Mouse (Mus musculus) embryonic facial prominence, embryonic 10.5 days (tissue): Measurements from ENCODE around the gene 4930579F01Rik. TPM values are rescaled to one million over a fixed set of nuclear protein-coding genes. Genes with fewer than 3 reads are reported as not detected.
"Not testable (repeated sequence)": the region's sequence is repeated elsewhere in the genome, so short reads cannot be mapped to it uniquely, and the experiment has no call there.

Experiments used
- DNase-seq: peaks from one replicate; pipeline ENCODE4 v3.0.0-alpha.2; 2017; ENCODE audit warnings: low spot score
- H3K27ac ChIP-seq: fragments of 300-500 bp; sonication (generic); replicated peaks from 2 replicates; pipeline ENCODE4 v1.5.1; 2016; ENCODE audit warnings: mild to moderate bottlenecking
- H3K27me3 ChIP-seq: fragments of 300-500 bp; sonication (generic); replicated peaks from 2 replicates; pipeline ENCODE4 v1.6.1; 2016; ENCODE audit warnings: low read depth, mild to moderate bottlenecking; ENCODE audit not compliant: poor library complexity, severe bottlenecking
- H3K36me3 ChIP-seq: fragments of 300-500 bp; sonication (generic); replicated peaks from 2 replicates; pipeline ENCODE4 v1.6.1; 2016; ENCODE audit warnings: mild to moderate bottlenecking, moderate library complexity
- H3K4me1 ChIP-seq: fragments of 300-500 bp; sonication (generic); 2 replicates; pipeline ENCODE4 v1.6.1; 2016
- H3K4me3 ChIP-seq: fragments of 300-500 bp; sonication (generic); 2 replicates; pipeline ENCODE4 v1.5.1; 2016; ENCODE audit warnings: mild to moderate bottlenecking, moderate library complexity
- H3K9me3 ChIP-seq: fragments of 300-500 bp; sonication (generic); 2 replicates; pipeline ENCODE4 v1.6.1; 2016; ENCODE audit warnings: mild to moderate bottlenecking
- WGBS: fragments of 180-500 bp; shearing (Covaris S2); methylation state at CpG from one replicate; pipeline ENCODE4 v1.1.7; 2016; 5-methylcytosine and 5-hydroxymethylcytosine counted together
- polyA plus RNA-seq: library from polyadenylated mRNA; unstranded; fragments of >200 nt; fragmentation: Nextera tagmentation; extraction: Ambion mirVana; gene quantifications from 2 replicates; pipeline ENCODE4 v1.2.1, GENCODE M21; 2016

Gene 4930579F01Rik
- polyA plus RNA-seq, 1 experiment from 2014 or later = not detected

- no peak overlapping the region for H3K27ac ChIP-seq
- peaks cover 3% of the 10 kb centered on the region; the same call in 1 of the 2 replicates for H3K36me3 ChIP-seq
- 90% methylated on average over 6 of the region's 6 CpGs for WGBS
- no peaks in the 10 kb centered on the region for H3K27me3 ChIP-seq
- no peaks in the 10 kb centered on the region for H3K9me3 ChIP-seq
- H3K4me3 ChIP-seq = no peak overlapping the region
- no peak for DNase-seq
- H3K4me1 ChIP-seq = no peaks in the 10 kb centered on the region; the same call in 1 of the 2 replicates
Observed at GRCm38 (mm10) chr3:138139663-138140062, 54.0 kb downstream of the 4930579F01Rik start.

- not testable (repeated sequence) for H3K4me1 ChIP-seq, DNase-seq, H3K27me3 ChIP-seq, H3K4me3 ChIP-seq, H3K27ac ChIP-seq, H3K9me3 ChIP-seq, H3K36me3 ChIP-seq
- WGBS = 94% methylated on average over 13 of the region's 13 CpGs
Observed at GRCm38 (mm10) chr3:138138146-138138545, 55.5 kb downstream of the 4930579F01Rik start.

GRCm38 (mm10) chr3:138134528-138134927 lies 59.1 kb downstream of the 4930579F01Rik start:
- WGBS = 87% methylated on average over 1 of the region's 1 CpGs
- DNase-seq = no peak
- no peak overlapping the region for H3K27ac ChIP-seq
- no peak overlapping the region for H3K4me3 ChIP-seq
- no peaks in the 10 kb centered on the region for H3K9me3 ChIP-seq
- peaks cover 2% of the 10 kb centered on the region; the same call in 1 of the 2 replicates for H3K36me3 ChIP-seq
- peaks cover 6% of the 10 kb centered on the region; the same call in 1 of the 2 replicates for H3K4me1 ChIP-seq
- no peaks in the 10 kb centered on the region for H3K27me3 ChIP-seq

- no peak for DNase-seq
- Histone ChIP-seq H3K4me3 (no peak overlapping the region), H3K27ac (no peak overlapping the region), H3K4me1 (peaks cover 6% of the 10 kb centered on the region; the same call in 1 of the 2 replicates), H3K27me3 (no peaks in the 10 kb centered on the region), H3K36me3 (no peaks in the 10 kb centered on the region; the same call in 1 of the 2 replicates), H3K9me3 (no peaks in the 10 kb centered on the region)
- WGBS = 84% methylated on average over 11 of the region's 11 CpGs
Observed at GRCm38 (mm10) chr3:138133916-138134315, 59.7 kb downstream of the 4930579F01Rik start.

- 94% methylated on average over 8 of the region's 8 CpGs for WGBS
- Histone ChIP-seq H3K4me1 (peaks cover 6% of the 10 kb centered on the region; the same call in 1 of the 2 replicates), H3K9me3 (no peaks in the 10 kb centered on the region), H3K36me3 (no peaks in the 10 kb centered on the region; the same call in 1 of the 2 replicates), H3K4me3 (no peak overlapping the region), H3K27ac (no peak overlapping the region), H3K27me3 (no peaks in the 10 kb centered on the region)
- DNase-seq = no peak
Observed at GRCm38 (mm10) chr3:138133463-138133862, 60.2 kb downstream of the 4930579F01Rik start.

- Histone ChIP-seq H3K27ac (no peak overlapping the region), H3K27me3 (no peaks in the 10 kb centered on the region), H3K4me1 (peaks cover 6% of the 10 kb centered on the region; the same call in 1 of the 2 replicates), H3K9me3 (no peaks in the 10 kb centered on the region), H3K36me3 (no peaks in the 10 kb centered on the region), H3K4me3 (no peak overlapping the region)
- WGBS = 52% methylated on average over 9 of the region's 9 CpGs
- DNase-seq = no peak
Observed at GRCm38 (mm10) chr3:138131168-138131567, 62.5 kb downstream of the 4930579F01Rik start.

- no peak overlapping the region for H3K27ac ChIP-seq
- H3K9me3 ChIP-seq = no peaks in the 10 kb centered on the region
- 68% methylated on average over 1 of the region's 1 CpGs for WGBS
- H3K36me3 ChIP-seq = no peaks in the 10 kb centered on the region
- no peak for DNase-seq
- no peak overlapping the region for H3K4me3 ChIP-seq
- peaks cover 6% of the 10 kb centered on the region; the same call in 1 of the 2 replicates for H3K4me1 ChIP-seq
- H3K27me3 ChIP-seq = no peaks in the 10 kb centered on the region
Observed at GRCm38 (mm10) chr3:138130692-138131091, 62.9 kb downstream of the 4930579F01Rik start.

- Histone ChIP-seq H3K4me1 (peaks cover 6% of the 10 kb centered on the region; the same call in 1 of the 2 replicates), H3K27me3 (no peaks in the 10 kb centered on the region), H3K27ac (no peak overlapping the region), H3K4me3 (no peak overlapping the region), H3K9me3 (no peaks in the 10 kb centered on the region), H3K36me3 (no peaks in the 10 kb centered on the region)
- 96% methylated on average over 6 of the region's 6 CpGs for WGBS
- no peak for DNase-seq
Observed at GRCm38 (mm10) chr3:138129110-138129509, 64.5 kb downstream of the 4930579F01Rik start.

GRCm38 (mm10) chr3:138123842-138124241 lies 69.8 kb downstream of the 4930579F01Rik start:
- no peaks in the 10 kb centered on the region for H3K27me3 ChIP-seq
- H3K36me3 ChIP-seq = no peaks in the 10 kb centered on the region
- H3K9me3 ChIP-seq = no peaks in the 10 kb centered on the region
- DNase-seq = no peak
- WGBS = 86% methylated on average over 10 of the region's 10 CpGs
- no peak overlapping the region for H3K4me3 ChIP-seq
- no peaks in the 10 kb centered on the region for H3K4me1 ChIP-seq
- H3K27ac ChIP-seq = no peak overlapping the region

- no peaks in the 10 kb centered on the region for H3K9me3 ChIP-seq
- no peak overlapping the region for H3K27ac ChIP-seq
- no peak for DNase-seq
- WGBS = 90% methylated on average over 2 of the region's 2 CpGs
- H3K27me3 ChIP-seq = no peaks in the 10 kb centered on the region
- no peak overlapping the region for H3K4me3 ChIP-seq
- no peaks in the 10 kb centered on the region for H3K4me1 ChIP-seq
- no peaks in the 10 kb centered on the region for H3K36me3 ChIP-seq
Observed at GRCm38 (mm10) chr3:138121461-138121860, 72.2 kb downstream of the 4930579F01Rik start.

GRCm38 (mm10) chr3:138119444-138120105 lies 74.0 kb downstream of the 4930579F01Rik start:
- no peak overlapping the region for H3K27ac ChIP-seq
- no peaks in the 10 kb centered on the region for H3K36me3 ChIP-seq
- H3K9me3 ChIP-seq = no peaks in the 10 kb centered on the region
- no peaks in the 10 kb centered on the region for H3K4me1 ChIP-seq
- no peak overlapping the region for H3K4me3 ChIP-seq
- H3K27me3 ChIP-seq = no peaks in the 10 kb centered on the region
- 92% methylated on average over 16 of the region's 16 CpGs for WGBS
- no peak for DNase-seq

GRCm38 (mm10) chr3:138118831-138119230 lies 74.8 kb downstream of the 4930579F01Rik start:
- Histone ChIP-seq H3K4me3 (no peak overlapping the region), H3K9me3 (no peaks in the 10 kb centered on the region), H3K27ac (no peak overlapping the region), H3K4me1 (no peaks in the 10 kb centered on the region; the same call in 1 of the 2 replicates), H3K36me3 (no peaks in the 10 kb centered on the region), H3K27me3 (no peaks in the 10 kb centered on the region)
- 81% methylated on average over 14 of the region's 14 CpGs for WGBS
- DNase-seq = no peak

GRCm38 (mm10) chr3:138118392-138118791 lies 75.2 kb downstream of the 4930579F01Rik start:
- DNase-seq = no peak
- H3K36me3 ChIP-seq = no peaks in the 10 kb centered on the region
- no peaks in the 10 kb centered on the region for H3K9me3 ChIP-seq
- no peaks in the 10 kb centered on the region for H3K27me3 ChIP-seq
- H3K4me3 ChIP-seq = no peak overlapping the region
- H3K27ac ChIP-seq = no peak overlapping the region
- WGBS = 75% methylated on average over 6 of the region's 6 CpGs
- H3K4me1 ChIP-seq = no peaks in the 10 kb centered on the region; the same call in 1 of the 2 replicates
